Mouse (Mus musculus) liver, adult 2 months (tissue): ENCODE measurements around the gene Tbca.

Source experiments
- CTCF ChIP-seq: fragments of 200-500 bp; IDR thresholded peaks from 2 replicates; pipeline ENCODE4 v1.5.1; 2011; ENCODE audit warnings: low read depth, low read length, control low read depth
- POLR2A ChIP-seq: fragments of 200-500 bp; IDR thresholded peaks from 2 replicates; pipeline ENCODE4 v1.6.1; 2011; ENCODE audit warnings: low read length, control low read depth; ENCODE audit not compliant: insufficient read depth; ENCODE audit errors: extremely low read depth

DNA sequence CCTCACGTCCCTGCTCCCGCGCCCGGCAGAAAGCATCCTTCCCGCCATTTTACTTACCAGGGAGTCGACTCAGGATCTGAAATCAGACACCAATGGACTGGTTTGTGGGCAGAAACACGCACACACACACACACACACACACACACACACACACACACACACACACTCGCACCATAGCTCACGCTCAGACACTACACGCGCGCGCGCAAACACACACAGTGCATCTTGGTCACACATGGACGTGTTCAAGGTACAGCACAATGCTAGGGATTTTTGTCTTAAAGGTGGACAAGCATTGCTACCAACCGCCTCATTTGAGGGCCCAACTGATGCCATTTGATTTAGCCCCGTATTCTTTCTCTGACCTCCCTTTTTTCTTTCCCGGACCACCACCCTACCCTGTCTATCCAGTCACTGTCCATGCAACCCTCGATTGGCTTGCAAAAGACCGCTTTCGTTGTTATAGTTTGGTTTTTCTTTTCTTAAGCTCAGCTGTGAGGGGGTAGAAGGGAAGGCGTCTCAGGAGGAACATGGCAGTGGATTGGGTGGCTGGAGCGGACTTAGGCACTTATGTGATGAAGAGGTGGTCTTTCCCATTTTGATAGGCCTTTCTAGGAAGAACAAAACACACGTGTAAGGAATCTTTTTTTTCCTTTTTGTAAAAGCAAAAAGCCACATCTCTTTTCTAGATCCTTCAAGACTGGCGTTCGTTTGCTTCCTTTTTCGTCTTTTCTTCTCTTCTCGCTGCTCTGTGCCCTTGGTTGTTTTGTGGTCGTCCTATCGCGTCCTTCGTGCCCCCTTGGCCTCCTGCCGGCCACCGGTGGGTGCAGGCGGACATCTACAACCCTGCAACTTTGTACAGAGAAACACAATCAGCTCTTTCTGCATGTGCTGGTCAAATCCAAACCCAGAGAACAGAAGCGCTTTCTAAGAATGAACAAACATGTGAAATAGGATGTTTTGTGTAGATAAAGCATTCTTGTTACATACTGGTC lies 95.6 kb downstream of the Tbca start:
- TF ChIP-seq CTCF (no peak), POLR2A (no peak)
